Mouse (Mus musculus) midbrain, embryonic 11.5 days (tissue): ENCODE data around the gene Tcf3. TPM values are rescaled to one million over a fixed set of nuclear protein-coding genes. Genes with fewer than 3 reads are reported as not detected.

Experiments
- ATAC-seq: fragments of 200-750 bp; cut with Nextera tagmentation; 2 replicates; pipeline ENCODE4 v1.8.0; 2017; ENCODE audit warnings: moderate TSS enrichment, moderate library complexity; ENCODE audit not compliant: low FRiP score
- DNase-seq: peaks from one replicate; pipeline ENCODE4 v3.0.0; 2015; ENCODE audit warnings: low spot score; ENCODE audit errors: missing footprints
- H3K27ac ChIP-seq: fragments of 300-500 bp; sonication (generic); 2 replicates; pipeline ENCODE4 v1.5.1; 2014; ENCODE audit warnings: low read depth, low read length
- H3K27me3 ChIP-seq: fragments of 300-500 bp; sonication (generic); 2 replicates; pipeline ENCODE4 v1.6.1; 2014; ENCODE audit warnings: mild to moderate bottlenecking, low read length, moderate library complexity, mixed read lengths; ENCODE audit not compliant: control insufficient read depth, insufficient read depth
- H3K36me3 ChIP-seq: fragments of 300-500 bp; sonication (generic); 2 replicates; pipeline ENCODE4 v1.6.1; 2014; ENCODE audit warnings: mild to moderate bottlenecking, low read length, moderate library complexity, mixed read lengths; ENCODE audit not compliant: control insufficient read depth, insufficient read depth
- H3K4me1 ChIP-seq: fragments of 300-500 bp; sonication (generic); 2 replicates; pipeline ENCODE4 v1.6.1; 2014; ENCODE audit warnings: low read length; ENCODE audit not compliant: control insufficient read depth, insufficient read depth
- H3K4me2 ChIP-seq: fragments of 300-500 bp; sonication (generic); 2 replicates; pipeline ENCODE4 v1.6.1; 2014; ENCODE audit warnings: mild to moderate bottlenecking, moderate library complexity
- H3K4me3 ChIP-seq: fragments of 300-500 bp; sonication (generic); 2 replicates; pipeline ENCODE4 v1.5.1; 2014; ENCODE audit warnings: low read depth, low read length
- H3K9ac ChIP-seq: fragments of 300-500 bp; sonication (generic); 2 replicates; pipeline ENCODE4 v1.6.1; 2014; ENCODE audit warnings: low read length
- H3K9me3 ChIP-seq: fragments of 300-500 bp; sonication (generic); 2 replicates; pipeline ENCODE4 v1.6.1; 2016; ENCODE audit warnings: low read length; ENCODE audit not compliant: control insufficient read depth
- WGBS: fragments of 180-500 bp; shearing (Covaris S2); extraction: QIAGEN DNeasy Blood & Tissue Kit; methylation state at CpG from one replicate; pipeline ENCODE4 v1.1.7; 2014; 5-methylcytosine and 5-hydroxymethylcytosine counted together
- polyA plus RNA-seq: library from polyadenylated mRNA; unstranded; fragments of >200 nt; fragmentation: Nextera tagmentation; extraction: Ambion mirVana; gene quantifications from 2 replicates; pipeline ENCODE4 v1.2.1, GENCODE M21; 2014

Gene Tcf3
- polyA plus RNA-seq, 1 experiment from 2014 or later: 154 TPM

DNA sequence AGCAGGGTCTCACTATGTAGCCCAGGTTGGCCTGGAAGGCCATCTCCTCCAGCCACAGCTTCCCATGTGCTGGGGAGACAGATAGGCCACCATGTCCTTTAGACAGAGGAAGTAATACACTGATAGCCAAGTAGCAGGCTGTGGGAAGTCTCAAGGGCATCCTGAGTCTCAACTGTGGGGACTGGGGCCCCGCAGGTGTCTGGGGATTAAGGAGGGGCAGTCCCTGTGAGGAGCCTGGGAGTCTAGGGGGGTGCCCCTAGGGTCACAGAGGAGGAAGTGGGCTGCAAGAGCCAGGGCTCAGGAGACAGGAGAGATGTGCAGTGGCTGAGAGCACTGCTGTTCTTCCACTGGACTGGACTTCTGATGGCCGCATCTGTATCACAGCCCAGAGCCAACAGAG is 9.5 kb upstream of the Tcf3 start:
- 53% methylated on average over 2 of the region's 2 CpGs for WGBS
- DNase-seq: no peak
- Histone ChIP-seq H3K4me2 (no peak overlapping the region), H3K27me3 (no peaks in the 10 kb centered on the region), H3K27ac (no peak overlapping the region), H3K4me3 (no peak overlapping the region), H3K4me1 (peaks cover 4% of the 10 kb centered on the region; the same call in 1 of the 2 replicates), H3K9me3 (no peaks in the 10 kb centered on the region), H3K36me3 (no peaks in the 10 kb centered on the region), H3K9ac (no peak overlapping the region)
- no peak for ATAC-seq

DNA sequence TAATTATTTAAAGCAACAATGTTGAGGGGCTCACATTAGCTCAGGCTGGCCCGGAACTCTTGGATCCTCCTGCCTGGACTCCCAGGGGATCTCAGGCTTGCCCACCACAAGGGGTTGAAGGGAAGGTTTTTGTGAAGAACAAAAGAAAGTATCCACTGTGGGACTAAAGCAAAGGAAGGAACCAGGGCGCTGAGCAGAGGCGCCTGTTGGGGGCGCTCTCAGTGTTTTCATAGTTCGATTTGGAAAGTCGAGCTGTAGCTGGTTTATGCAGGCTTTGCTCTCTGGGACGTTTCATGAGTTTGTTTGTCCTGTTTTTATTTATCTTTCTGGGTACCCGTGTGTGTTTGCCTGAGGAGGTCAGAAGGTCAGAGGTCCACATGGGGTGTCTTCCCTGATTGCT is 8.2 kb upstream of the Tcf3 start:
- Histone ChIP-seq H3K9ac (no peak overlapping the region), H3K27ac (no peak overlapping the region), H3K27me3 (no peaks in the 10 kb centered on the region), H3K4me3 (no peak overlapping the region), H3K36me3 (no peaks in the 10 kb centered on the region), H3K9me3 (no peaks in the 10 kb centered on the region), H3K4me1 (no peaks in the 10 kb centered on the region), H3K4me2 (no peak overlapping the region)
- 66% methylated on average over 8 of the region's 8 CpGs for whole genome bisulfite sequencing
- DNase-seq (no peak), ATAC-seq (no peak)

DNA sequence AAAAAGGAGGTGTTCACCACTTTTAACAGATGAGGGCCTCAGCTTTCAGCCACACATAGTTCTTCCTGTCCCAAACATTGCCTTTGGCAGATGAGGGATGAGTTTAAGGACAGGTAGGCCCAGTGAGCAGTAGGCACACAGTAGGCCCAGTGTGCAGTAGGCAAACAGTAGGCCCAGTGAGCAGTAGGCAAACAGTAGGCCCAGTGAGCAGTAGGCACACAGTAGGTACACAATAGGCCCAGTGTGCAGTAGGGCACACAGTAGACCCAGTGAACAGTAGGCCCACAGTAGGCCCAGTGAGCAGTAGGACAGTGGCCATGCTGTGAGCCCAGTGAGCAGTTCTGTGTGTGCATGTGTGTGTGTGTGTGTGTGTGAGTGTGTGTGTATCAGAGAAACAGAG is 6.6 kb upstream of the Tcf3 start:
- no peak for ATAC-seq
- H3K27ac ChIP-seq: no peak overlapping the region
- H3K4me2 ChIP-seq: no peak overlapping the region
- no peaks in the 10 kb centered on the region for H3K36me3 ChIP-seq
- H3K4me3 ChIP-seq: no peak overlapping the region
- H3K27me3 ChIP-seq: no peaks in the 10 kb centered on the region
- no peak overlapping the region for H3K9ac ChIP-seq
- no peaks in the 10 kb centered on the region for H3K9me3 ChIP-seq
- DNase-seq: no peak
- H3K4me1 ChIP-seq: no peaks in the 10 kb centered on the region

DNA sequence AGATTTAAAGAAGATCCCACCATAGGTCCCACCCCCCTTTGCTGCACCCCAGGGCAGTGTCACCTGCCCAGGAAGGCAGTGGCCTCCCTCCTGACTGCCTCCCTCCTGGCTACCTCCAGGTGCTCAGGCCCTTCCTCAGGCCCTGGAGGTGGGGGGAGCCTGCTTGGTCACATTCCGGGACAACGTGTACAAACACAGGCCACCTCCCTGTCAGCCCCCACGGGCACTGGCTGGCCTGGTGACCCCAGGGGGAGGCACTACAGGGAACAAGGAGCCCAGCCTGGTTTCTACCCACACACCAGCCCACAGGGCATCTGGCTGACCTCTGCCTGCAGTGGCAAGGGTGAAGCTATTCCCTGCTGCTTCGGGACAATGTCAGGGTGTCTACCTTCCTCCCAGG is 4.5 kb upstream of the Tcf3 start:
- H3K27me3 ChIP-seq: no peaks in the 10 kb centered on the region
- ATAC-seq (no peak), DNase-seq (no peak)
- no peak overlapping the region for H3K27ac ChIP-seq
- no peaks in the 10 kb centered on the region for H3K9me3 ChIP-seq
- H3K9ac ChIP-seq: no peak overlapping the region
- H3K4me1 ChIP-seq: no peaks in the 10 kb centered on the region
- no peaks in the 10 kb centered on the region for H3K36me3 ChIP-seq
- H3K4me3 ChIP-seq: no peak overlapping the region
- H3K4me2 ChIP-seq: no peak overlapping the region
- 73% methylated on average over 4 of the region's 4 CpGs for WGBS

DNA sequence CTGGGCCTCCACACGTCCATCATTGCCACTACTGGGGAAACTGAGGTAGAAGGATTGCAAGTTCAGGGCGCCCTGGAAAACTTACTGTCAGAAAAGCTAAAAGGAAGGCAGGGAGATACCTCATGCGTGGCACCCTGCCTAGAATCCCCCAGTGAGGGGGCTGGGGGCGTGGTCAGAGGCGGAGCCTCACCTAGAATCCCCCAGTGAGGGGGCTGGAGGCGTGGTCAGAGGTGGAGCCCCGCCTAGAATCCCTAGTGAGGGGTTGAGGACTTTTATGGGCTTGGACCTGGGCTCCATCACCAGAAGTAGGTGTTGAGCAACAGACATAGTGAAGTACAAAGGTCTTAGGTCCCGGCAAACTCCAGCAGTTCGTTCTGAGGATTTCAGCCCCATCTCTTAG is 2.8 kb upstream of the Tcf3 start:
- ATAC-seq (no peak), DNase-seq (no peak)
- Histone ChIP-seq H3K36me3 (no peaks in the 10 kb centered on the region), H3K27me3 (no peaks in the 10 kb centered on the region), H3K4me1 (peaks cover 9% of the 10 kb centered on the region), H3K4me3 (no peak overlapping the region), H3K27ac (no peak overlapping the region), H3K9me3 (no peaks in the 10 kb centered on the region), H3K4me2 (no peak overlapping the region), H3K9ac (no peak overlapping the region)
- WGBS: 7% methylated on average over 9 of the region's 9 CpGs

DNA sequence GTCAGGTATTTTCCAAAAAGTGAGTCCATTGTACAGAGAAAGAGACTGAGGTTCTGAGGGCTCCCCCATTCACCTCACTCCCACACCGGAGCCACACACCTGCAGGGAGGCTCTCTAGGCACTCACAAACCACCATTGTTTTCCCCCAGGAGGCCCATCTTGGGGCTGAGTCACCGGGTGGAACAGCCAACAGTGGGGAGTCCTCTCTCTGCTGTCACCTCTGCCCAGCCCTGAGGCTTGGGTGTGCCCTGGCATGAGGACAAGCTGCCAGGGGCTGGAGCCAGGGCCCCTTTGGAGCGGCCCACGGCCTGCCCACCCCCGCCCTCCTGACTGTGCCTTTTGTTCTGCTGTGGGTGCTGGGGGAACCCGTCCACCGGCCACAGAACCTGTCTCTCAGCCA is 2.3 kb upstream of the Tcf3 start:
- H3K27ac ChIP-seq: no peak overlapping the region
- H3K27me3 ChIP-seq: no peaks in the 10 kb centered on the region
- 33% methylated on average over 7 of the region's 7 CpGs for WGBS
- DNase-seq: no peak
- H3K4me2 ChIP-seq: no peak overlapping the region
- no peaks in the 10 kb centered on the region; the same call in 1 of the 2 replicates for H3K36me3 ChIP-seq
- H3K4me1 ChIP-seq: peaks cover 15% of the 10 kb centered on the region
- H3K9ac ChIP-seq: no peak overlapping the region
- ATAC-seq: no peak
- H3K9me3 ChIP-seq: no peaks in the 10 kb centered on the region
- H3K4me3 ChIP-seq: no peak overlapping the region

DNA sequence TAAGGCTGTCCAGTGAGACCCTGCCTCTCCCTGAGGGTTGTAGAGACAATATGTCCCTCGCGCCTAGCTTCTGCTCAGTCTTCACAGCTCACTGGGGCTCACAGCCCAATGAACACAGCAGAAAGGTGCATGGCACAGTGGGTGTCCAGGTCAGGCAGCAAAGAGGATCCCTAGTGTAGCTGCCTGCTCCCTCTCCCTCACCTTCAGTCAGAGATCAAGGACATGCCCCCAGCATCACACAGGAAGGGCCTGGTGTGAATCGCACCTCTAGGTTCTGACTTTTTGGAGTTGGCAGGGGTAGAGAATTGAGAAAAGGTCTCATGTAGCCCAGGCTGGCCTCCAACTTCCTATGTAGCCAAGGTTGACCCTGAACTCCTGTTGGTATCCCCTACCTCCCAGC is 1.4 kb upstream of the Tcf3 start:
- H3K9ac ChIP-seq: no peak overlapping the region
- ATAC-seq: no peak
- H3K4me3 ChIP-seq: no peak overlapping the region
- H3K4me1 ChIP-seq: peaks cover 20% of the 10 kb centered on the region
- H3K36me3 ChIP-seq: peaks cover 8% of the 10 kb centered on the region; the same call in 1 of the 2 replicates
- no peak overlapping the region for H3K4me2 ChIP-seq
- no peaks in the 10 kb centered on the region for H3K27me3 ChIP-seq
- no peaks in the 10 kb centered on the region for H3K9me3 ChIP-seq
- H3K27ac ChIP-seq: no peak overlapping the region
- no peak for DNase-seq
- WGBS: 91% methylated on average over 3 of the region's 3 CpGs

DNA sequence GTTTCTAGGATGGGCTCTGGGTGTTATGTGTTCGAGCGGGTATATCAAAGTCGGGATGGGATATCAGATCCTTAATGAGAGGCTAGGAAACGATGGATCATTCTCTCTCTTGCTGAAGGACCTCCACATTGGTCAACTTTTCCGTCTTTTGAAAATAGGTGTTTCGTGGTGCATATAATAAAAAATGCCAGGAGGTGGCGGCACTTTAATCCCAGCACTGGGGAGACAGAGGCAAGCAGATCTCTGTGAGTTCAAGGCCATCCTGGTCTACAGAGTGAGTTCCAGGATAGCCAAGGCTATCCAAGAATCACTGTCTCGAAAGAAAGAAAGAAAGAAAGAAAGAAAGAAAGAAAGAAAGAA is 766 bp upstream of the Tcf3 start:
- no peak for ATAC-seq
- Histone ChIP-seq H3K27ac (no peak overlapping the region), H3K9me3 (no peaks in the 10 kb centered on the region), H3K27me3 (no peaks in the 10 kb centered on the region), H3K4me2 (no peak overlapping the region), H3K4me3 (peak overlapping the region; percentile 100; the same call in 1 of the 2 replicates), H3K9ac (no peak overlapping the region), H3K36me3 (peaks cover 13% of the 10 kb centered on the region; the same call in 1 of the 2 replicates), H3K4me1 (peaks cover 20% of the 10 kb centered on the region)
- no peak for DNase-seq
- WGBS: 16% methylated on average over 8 of the region's 8 CpGs

DNA sequence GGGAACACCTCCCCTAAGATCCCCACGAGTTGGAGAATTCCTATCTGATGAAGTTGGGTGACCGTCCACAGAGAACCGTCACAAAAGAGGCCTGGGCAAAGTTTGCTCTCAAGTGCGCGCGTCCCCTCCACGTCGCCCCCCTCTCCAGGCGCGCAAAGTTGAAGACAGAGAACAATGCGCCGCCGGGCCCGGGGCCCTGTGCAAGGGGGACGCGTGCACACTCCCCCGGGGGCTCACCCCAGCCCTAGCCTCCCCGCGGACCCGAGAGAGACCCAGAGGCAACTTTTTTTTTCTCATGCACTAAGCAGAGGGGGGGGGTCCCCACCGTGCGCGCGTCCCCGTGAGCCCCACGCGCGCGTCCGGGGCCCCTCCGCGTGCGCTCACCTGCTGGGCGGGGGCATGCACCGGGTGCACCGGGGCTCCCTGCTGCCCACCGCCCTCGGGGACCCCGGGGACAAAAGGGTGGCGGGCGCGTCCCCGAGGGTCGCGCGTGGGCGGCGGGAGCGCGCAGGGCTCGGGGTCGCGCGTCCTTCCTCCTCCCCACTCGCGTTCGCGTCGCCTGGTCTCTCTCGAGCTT is 423 bp downstream of the Tcf3 start:
- peaks cover 20% of the 10 kb centered on the region for H3K4me1 ChIP-seq
- WGBS: under 1% methylated on average over 49 of the region's 60 CpGs
- peak overlapping the region; percentile 86 for H3K27ac ChIP-seq
- H3K36me3 ChIP-seq: peaks cover 24% of the 10 kb centered on the region
- ATAC-seq (peak; percentile 57), DNase-seq (peak; percentile 94)
- H3K9ac ChIP-seq: peak overlapping the region; percentile 99
- H3K9me3 ChIP-seq: no peaks in the 10 kb centered on the region
- peak overlapping the region; percentile 100 for H3K4me3 ChIP-seq
- no peaks in the 10 kb centered on the region for H3K27me3 ChIP-seq
- peak overlapping the region; percentile 92 for H3K4me2 ChIP-seq
